Mouse (Mus musculus) hindbrain, postnatal 0 days (tissue): ENCODE results near the gene Gm9376. TPM values are rescaled to one million over a fixed set of nuclear protein-coding genes. Genes with fewer than 3 reads are reported as not detected.

Experiments used
- ATAC-seq: fragments of 200-750 bp; cut with Nextera tagmentation; 2 replicates; pipeline ENCODE4 v1.8.0; 2017; ENCODE audit warnings: mild to moderate bottlenecking, moderate TSS enrichment, moderate library complexity
- DNase-seq: peaks from one replicate; pipeline ENCODE4 v3.0.0-alpha.2; 2015; ENCODE audit warnings: low spot score
- H3K27ac ChIP-seq: fragments of 300-500 bp; sonication (generic); 2 replicates; pipeline ENCODE4 v1.5.1; 2014; ENCODE audit warnings: mild to moderate bottlenecking
- H3K27me3 ChIP-seq: fragments of 300-500 bp; sonication (generic); 2 replicates; pipeline ENCODE4 v1.6.1; 2014; ENCODE audit warnings: low read length, mixed read lengths; ENCODE audit not compliant: insufficient read depth
- H3K36me3 ChIP-seq: fragments of 300-500 bp; sonication (generic); 2 replicates; pipeline ENCODE4 v1.6.1; 2014; ENCODE audit warnings: low read length, mixed read lengths; ENCODE audit not compliant: insufficient read depth
- H3K4me1 ChIP-seq: fragments of 300-500 bp; sonication (generic); 2 replicates; pipeline ENCODE4 v1.6.1; 2014; ENCODE audit warnings: antibody characterized with exemption, low read length, mixed read lengths; ENCODE audit not compliant: insufficient read depth
- H3K4me2 ChIP-seq: fragments of 300-500 bp; sonication (generic); 2 replicates; pipeline ENCODE4 v1.6.1; 2014; ENCODE audit warnings: low read depth, mild to moderate bottlenecking, low read length, moderate library complexity, mixed read lengths
- H3K4me3 ChIP-seq: fragments of 300-500 bp; sonication (generic); 2 replicates; pipeline ENCODE4 v1.5.1; 2014; ENCODE audit warnings: low read length
- H3K9ac ChIP-seq: fragments of 300-500 bp; sonication (generic); replicated peaks from 2 replicates; pipeline ENCODE4 v1.6.1; 2014; ENCODE audit warnings: mild to moderate bottlenecking, low read length, moderate library complexity, mixed read lengths
- H3K9me3 ChIP-seq: fragments of 300-500 bp; sonication (generic); 2 replicates; pipeline ENCODE4 v1.6.1; 2016; ENCODE audit warnings: low read length, mixed read lengths
- CTCF ChIP-seq: IDR thresholded peaks from 2 replicates; pipeline ENCODE4 v1.5.1; 2016; ENCODE audit warnings: antibody characterized with exemption, control low read depth, low read depth
- WGBS: fragments of 180-500 bp; shearing (Covaris S2); extraction: QIAGEN DNeasy Blood & Tissue Kit; methylation state at CpG from one replicate; pipeline ENCODE4 v1.1.7; 2014; 5-methylcytosine and 5-hydroxymethylcytosine counted together
- polyA plus RNA-seq: library from polyadenylated mRNA; unstranded; fragments of >200 nt; fragmentation: Nextera tagmentation; extraction: Ambion mirVana; gene quantifications from 2 replicates; pipeline ENCODE4 v1.2.1, GENCODE M21; 2015
- total RNA-seq: library from RNA; depleted of rRNA; stranded (reverse); fragments of >200 nt; gene quantifications from 2 replicates; pipeline ENCODE4 v1.2.3, GENCODE M21; 2014; rRNA removed

Gm9376 gene
- total RNA-seq (not detected in 2 replicates), polyA plus RNA-seq (not detected in 2 replicates)

DNA sequence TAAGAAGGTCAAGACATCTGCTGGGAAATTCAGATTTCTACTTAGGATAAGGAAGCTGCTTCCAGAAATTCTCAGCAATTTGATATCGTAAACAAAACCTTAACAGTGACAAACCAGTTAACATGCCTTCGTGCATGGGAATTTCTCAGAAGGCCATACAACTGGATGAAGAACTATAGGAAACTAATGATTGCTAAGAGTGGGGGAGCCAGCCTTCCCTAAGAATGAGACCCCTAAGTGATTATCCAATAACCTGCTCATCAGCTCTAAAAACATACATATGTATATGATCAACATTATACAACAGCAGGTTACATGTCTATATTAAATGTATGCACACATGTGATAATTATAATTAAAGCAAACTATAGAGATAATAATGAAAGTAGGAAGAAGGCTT is at the start of gene Gm9376:
Gene Gm9376 (plus strand): TSS at position 301 of the 400 bp plus-strand sequence.
- Histone ChIP-seq H3K27me3 (no peaks in the 10 kb centered on the region), H3K4me3 (no peak within 1 kb of the TSS), H3K4me2 (no peak within 1 kb of the TSS), H3K9me3 (no peaks in the 10 kb centered on the region), H3K9ac (no peak within 1 kb of the TSS), H3K4me1 (no peaks in the 10 kb centered on the region), H3K36me3 (no peaks in the 10 kb centered on the region), H3K27ac (no peak within 1 kb of the TSS)
- ATAC-seq (no peak), DNase-seq (no peak)
- WGBS, result 95% methylated on average over 2 of the region's 2 CpGs
- TF ChIP-seq CTCF, result no peak

DNA sequence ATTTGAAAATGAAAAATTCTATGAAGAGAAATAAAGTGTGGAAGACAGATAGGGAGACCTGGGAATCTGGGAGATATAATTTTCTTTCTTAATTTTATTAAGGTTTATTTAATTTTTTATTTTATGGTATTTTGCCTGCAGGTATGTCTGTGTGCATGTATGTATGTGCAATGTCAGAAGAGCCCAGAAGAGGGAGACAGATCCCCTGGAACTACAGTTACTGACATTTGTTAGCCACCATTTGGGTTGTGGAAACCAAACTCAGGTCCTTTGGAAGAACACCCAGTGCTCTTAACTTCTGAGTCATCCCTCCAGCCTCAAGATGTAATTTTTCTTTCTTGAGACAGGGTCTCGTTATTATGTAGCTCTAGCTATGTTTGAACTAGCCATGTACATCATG is 45.9 kb upstream of the Gm9376 start:
- Histone ChIP-seq H3K4me2 (no peak overlapping the region), H3K27ac (no peak overlapping the region), H3K27me3 (peaks cover 17% of the 10 kb centered on the region), H3K4me3 (no peak overlapping the region), H3K36me3 (no peaks in the 10 kb centered on the region), H3K4me1 (no peaks in the 10 kb centered on the region), H3K9me3 (no peaks in the 10 kb centered on the region), H3K9ac (no peak overlapping the region)
- TF ChIP-seq CTCF, result peak; percentile 46
- ATAC-seq, result no peak
- DNase-seq, result no peak
- WGBS, result 83% methylated on average over 1 of the region's 1 CpGs

DNA sequence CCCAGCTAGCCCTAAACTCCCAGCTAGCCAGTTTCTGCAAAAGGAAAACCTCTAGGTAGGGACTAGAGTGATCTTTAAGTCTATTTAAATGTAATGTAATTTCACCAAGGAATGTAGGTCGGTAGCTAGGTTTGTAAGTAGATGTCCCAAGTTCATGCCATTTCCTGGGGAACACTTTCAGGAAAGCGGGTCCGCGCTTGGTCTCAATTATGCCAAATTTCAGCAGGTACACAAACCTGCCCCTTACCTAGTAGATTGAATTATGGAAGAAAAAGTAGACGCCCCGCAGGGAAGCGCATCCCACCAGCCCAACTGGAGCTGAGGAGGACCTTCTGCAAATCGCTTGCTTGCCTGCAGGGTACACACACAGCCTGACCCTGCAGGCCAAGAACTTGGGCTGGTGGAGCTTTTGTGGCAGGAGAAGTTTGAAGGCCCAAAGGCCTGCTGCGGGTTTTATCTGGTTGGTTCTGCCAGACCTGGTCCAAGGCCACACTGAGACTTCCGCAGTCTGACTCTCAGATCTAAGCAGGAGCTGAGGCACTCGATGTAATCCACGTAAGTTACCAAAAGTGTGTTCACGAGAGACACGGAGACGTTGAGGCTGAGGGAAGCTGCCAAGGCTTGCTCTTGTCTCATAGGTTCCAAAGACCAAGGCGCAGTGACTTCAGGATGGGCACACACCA is 41.6 kb upstream of the Gm9376 start:
- H3K27me3 ChIP-seq, result peaks cover 26% of the 10 kb centered on the region
- TF ChIP-seq CTCF, result no peak
- no peak overlapping the region for H3K9ac ChIP-seq
- no peaks in the 10 kb centered on the region for H3K9me3 ChIP-seq
- H3K4me2 ChIP-seq, result peak overlapping the region; percentile 40; the same call in 1 of the 2 replicates
- no peaks in the 10 kb centered on the region for H3K4me1 ChIP-seq
- no peaks in the 10 kb centered on the region for H3K36me3 ChIP-seq
- no peak overlapping the region for H3K4me3 ChIP-seq
- no peak overlapping the region for H3K27ac ChIP-seq
- DNase-seq (no peak), ATAC-seq (no peak)
- WGBS, result 34% methylated on average over 16 of the region's 16 CpGs

DNA sequence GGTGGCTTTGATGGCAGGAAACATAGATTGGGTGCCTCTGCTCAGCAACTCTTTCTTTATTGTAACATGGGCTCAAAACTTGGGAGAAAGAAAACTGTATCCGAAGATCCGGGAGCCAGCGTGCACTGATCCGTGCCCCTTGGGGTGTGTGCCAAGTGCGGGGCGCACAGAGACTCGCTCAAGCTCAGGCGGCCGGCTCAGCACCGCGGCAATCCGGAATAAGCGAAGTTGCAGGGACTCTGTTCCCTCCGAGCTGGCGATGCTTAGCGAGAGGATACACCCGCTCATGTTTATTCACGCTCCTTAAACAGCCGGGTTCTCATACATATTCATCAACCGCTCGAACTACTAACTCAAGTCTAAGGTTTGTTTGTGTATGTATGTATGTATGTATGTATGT is 40.8 kb upstream of the Gm9376 start:
- TF ChIP-seq CTCF, result no peak
- H3K4me2 ChIP-seq, result peak overlapping the region; percentile 40
- peak; percentile 53; the same call in 1 of the 2 replicates for ATAC-seq
- 2% methylated on average over 21 of the region's 21 CpGs for WGBS
- peaks cover 26% of the 10 kb centered on the region for H3K27me3 ChIP-seq
- DNase-seq, result peak; percentile 52
- no peaks in the 10 kb centered on the region for H3K36me3 ChIP-seq
- no peak overlapping the region for H3K27ac ChIP-seq
- H3K9me3 ChIP-seq, result no peaks in the 10 kb centered on the region
- H3K9ac ChIP-seq, result no peak overlapping the region
- 0 out of 2 replicates have a peak overlapping the region, but pooled peaks have one; percentile 3 for H3K4me3 ChIP-seq
- no peaks in the 10 kb centered on the region for H3K4me1 ChIP-seq

DNA sequence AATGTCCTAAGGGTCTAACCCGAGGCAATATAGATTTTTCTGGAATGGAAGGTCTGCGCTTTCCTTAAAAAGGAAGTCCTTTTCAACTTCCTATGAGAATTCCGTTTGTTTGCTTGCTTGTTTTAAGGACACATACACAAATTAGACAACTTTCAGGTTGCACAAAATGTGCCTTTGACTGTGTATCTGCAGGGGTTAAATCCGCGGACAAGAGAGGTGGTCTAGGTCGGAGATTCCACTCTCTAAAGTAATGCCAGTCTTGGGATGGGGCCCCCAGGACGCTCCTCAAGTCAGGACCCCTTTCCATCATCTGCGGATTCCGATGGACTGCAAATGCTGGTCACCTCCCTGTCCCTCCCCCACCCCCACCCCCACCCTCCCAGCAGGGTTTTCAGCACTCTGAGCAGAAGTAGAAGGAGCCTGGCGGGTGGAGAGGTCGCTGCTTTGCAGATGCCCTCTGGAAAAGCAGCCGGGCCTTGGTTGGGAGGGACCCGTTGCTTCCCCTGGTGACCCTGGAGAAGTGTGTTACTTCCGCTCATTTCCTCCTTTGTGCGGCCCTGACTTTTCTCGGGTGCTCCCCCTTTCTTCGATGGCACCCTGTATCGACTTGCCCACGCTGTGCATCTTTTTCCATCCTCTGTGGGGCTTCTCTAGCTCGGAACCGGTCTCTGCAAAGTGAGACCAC is 40.1 kb upstream of the Gm9376 start:
- 6% methylated on average over 21 of the region's 21 CpGs for whole genome bisulfite sequencing
- peak overlapping the region; percentile 40 for H3K4me2 ChIP-seq
- no peak overlapping the region for H3K9ac ChIP-seq
- TF ChIP-seq CTCF, result no peak
- H3K4me1 ChIP-seq, result no peaks in the 10 kb centered on the region
- no peaks in the 10 kb centered on the region for H3K9me3 ChIP-seq
- DNase-seq (no peak), ATAC-seq (no peak)
- no peaks in the 10 kb centered on the region for H3K36me3 ChIP-seq
- H3K27ac ChIP-seq, result no peak overlapping the region
- H3K4me3 ChIP-seq, result no peak overlapping the region
- peaks cover 32% of the 10 kb centered on the region for H3K27me3 ChIP-seq

DNA sequence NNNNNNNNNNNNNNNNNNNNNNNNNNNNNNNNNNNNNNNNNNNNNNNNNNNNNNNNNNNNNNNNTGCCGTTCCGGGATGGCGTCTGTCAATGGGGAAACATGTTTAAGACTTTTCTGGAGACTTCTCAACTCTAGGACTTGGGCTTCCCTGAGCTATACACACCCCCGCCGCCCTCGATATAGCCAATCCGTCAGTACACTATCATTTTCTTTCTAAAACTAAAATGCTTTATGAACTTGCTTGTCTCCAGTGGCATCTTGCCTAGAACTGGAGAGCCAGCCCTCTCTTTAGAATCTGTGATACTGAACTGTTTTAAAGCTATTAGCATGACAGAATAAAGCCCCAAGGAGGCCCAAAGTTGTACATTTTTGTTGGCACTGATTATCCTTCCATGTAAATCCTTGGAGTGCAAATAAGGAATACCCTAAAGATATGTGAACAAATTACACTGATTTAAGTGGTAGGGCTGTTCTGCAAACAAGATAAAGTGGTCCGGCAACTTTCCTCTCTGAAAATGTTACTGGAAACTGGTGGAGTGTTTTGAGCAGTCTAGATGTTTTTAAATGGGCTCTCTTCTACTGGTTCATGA is 34.3 kb upstream of the Gm9376 start:
- WGBS, result 4% methylated on average over 8 of the region's 8 CpGs
- Histone ChIP-seq H3K4me2 (peak overlapping the region; percentile 49), H3K27ac (peak overlapping the region; percentile 73; the same call in 1 of the 2 replicates), H3K9me3 (no peaks in the 10 kb centered on the region), H3K36me3 (no peaks in the 10 kb centered on the region), H3K4me3 (peak overlapping the region; percentile 18), H3K4me1 (no peaks in the 10 kb centered on the region), H3K9ac (no peak overlapping the region), H3K27me3 (peaks cover 46% of the 10 kb centered on the region)
- DNase-seq (peak; percentile 27), ATAC-seq (no peak)
- no peak for TF ChIP-seq CTCF
